Mouse (Mus musculus) ovary, postnatal 10 days (tissue): ENCODE data around the gene Efcab1.
"Not testable (repeated sequence)": the region's sequence is repeated elsewhere in the genome, so short reads cannot be mapped to it uniquely, and the experiment has no call there.

Experiments used
- DNase-seq: peaks from one replicate; pipeline ENCODE4 v3.0.0; 2022; ENCODE audit warnings: low spot score

Gene Efcab1

DNA sequence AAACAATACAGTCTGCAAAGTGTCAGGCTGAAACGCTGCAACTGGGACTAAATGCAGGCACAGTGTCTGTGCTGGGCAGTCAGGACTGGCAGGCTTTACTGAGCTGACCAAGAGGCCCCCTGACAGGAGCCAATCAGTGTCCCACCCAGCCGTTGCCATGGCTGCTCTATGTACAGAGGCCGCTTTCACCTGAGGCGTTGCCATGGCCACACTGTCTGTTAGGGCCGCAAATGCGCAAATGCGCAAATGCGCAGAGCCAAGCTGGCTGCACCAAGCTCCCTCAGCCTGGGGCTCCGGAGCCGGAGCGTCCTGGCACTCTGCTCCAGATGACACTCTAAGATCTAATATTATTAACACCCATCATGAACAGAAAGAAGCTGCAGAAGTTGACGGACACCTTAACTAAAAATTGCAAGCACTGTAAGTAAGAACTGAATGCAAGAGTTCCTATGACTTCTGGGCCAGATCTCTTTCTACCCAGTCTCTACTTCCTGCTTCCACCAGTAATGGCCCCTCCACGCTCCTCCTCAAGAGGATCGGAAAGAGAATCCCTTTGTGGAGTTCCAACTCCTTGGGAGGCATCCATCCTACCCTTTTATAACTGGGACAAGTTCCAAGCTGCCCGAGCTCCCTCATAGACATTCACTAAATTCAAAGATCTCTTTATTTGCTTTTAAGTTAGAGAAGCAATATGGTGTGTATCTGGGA lies at the start of gene Efcab1:
TSS of gene Efcab1 (plus strand) at position 214 of the 708 bp plus-strand sequence.
- DNase-seq = no peak

DNA sequence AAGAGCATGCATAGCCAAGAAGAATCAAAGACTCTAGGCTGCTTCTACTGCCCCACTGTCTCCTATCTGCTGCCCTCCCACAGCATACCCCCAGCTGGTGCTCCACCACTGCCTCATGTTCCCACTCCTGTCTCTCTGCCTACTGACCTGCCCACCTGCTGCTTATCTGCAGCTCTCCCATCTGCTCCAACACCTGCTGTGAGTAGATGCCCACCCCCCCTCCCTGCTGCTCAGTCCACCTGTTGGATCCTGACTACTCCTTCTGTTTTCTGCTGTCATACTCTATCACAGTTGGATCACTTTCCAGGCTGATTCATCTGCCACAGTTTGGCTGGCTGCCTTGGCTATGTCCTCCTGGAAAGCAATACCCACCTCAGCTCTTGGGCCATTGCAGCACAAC lies 47.0 kb upstream of the Efcab1 start:
- DNase-seq = no peak

DNA sequence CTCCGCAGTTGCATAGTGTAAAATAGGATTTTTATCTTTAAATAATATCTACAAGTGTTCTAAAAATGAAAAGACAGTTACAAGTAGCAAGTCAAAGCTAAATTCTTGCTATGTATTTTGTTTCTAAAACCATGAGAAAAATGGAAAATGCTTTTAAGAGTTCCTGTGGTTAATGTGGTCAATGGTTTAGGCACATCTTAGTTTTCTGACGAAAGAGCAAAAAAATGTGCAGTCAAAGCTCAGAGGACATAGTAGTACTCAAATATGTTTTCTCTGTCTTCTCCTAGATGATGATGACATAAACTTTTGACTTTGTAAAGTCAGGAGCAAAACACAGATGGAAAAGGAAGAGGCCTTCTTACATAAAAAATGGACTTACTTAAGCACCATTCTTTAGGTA lies 21.5 kb upstream of the Efcab1 start:
- DNase-seq = no peak

DNA sequence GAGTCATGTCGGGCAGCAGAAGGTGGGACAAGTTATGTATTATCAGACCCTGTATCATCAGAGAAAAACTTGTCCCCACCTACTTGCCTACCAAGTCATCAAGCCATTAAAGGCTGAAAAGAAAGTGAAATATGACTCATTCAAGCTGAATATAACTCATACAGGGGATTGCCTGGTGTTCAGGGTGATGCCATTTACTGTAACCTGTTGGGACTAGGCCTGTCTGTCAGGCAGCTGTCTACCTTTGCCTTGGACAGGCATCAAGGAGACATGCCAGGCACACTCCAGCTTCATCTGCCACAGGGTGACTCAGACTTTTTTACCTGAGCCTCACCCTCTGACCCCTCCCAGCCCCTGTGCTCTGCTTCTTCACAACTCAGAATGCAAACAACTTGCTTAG lies 21.0 kb upstream of the Efcab1 start:
- DNase-seq = no peak

DNA sequence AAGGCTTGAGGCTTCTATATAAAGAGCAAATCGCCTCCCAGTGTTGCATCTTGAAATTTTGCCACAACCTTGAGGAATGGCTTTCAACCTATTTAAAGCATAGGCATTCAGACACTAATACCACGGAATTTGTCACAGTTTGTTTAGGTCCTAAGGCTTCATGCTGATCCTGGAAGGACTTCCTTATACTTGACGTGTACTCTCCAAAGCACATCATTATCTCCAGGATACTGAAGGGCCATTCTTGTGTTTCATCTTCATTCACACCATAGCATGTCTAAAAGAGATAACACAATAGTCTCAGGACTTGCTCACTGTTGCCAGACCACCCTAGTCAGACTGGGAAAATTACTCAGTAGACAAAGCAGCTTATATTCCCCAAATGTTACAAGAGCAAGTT lies 13.9 kb upstream of the Efcab1 start:
- DNase-seq = no peak

DNA sequence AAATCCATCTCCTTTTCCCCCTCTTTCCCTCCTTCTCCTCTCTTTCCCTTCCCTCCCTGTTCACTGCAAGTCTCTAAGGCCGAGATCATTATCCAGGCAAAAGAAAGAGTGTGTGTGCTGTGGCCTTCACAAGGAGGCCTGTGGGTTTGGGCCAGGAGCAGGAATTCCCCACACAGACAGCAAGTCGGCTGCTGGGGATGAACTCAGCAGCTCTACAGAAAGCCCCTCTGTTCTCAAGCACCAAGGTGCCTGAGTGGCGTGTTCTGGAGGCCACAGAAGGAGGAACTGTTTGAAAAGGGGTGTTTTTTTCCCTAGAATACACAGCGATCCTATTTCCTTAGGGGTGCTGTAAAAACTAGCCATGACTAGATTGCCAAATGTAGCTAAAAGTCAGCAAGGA lies 12.5 kb upstream of the Efcab1 start:
- DNase-seq = no peak

DNA sequence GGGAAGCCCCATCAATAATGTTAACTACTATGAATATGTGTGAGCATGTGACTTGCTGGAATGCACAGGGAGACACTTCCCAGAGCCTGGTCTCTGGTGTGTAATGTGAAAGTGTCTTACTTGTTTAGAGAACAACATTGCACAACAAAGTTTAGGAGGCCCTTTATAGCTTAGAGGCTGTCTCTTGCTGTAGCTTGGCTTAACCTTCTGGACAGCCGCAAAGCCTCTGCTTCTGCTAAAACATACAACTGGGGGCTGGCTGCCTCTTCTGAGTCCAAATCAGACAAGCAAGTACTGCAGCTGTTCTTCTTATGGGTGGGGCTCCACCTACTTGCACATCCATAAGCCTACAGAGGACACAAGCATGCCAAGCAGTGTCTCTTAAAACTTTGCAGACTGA lies 11.7 kb upstream of the Efcab1 start:
- no peak for DNase-seq

DNA sequence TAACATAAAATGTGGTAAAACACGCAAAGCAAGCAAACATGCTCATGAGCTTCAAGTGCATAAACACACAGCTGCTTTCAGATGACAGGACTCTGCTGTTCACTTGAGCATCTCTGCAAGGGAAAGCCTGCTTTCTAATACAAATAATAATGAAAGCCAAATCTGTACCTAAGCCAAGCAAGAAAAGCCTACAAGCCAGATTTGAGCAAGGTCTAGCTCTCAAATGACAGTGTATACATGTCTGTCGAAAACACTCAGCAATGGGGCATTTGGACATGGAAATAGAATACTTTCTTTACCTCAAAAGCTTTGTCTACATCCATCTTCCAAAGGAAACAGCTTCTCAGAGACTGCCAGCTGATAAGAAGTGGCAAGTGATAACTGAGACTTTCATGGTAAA lies 10.9 kb upstream of the Efcab1 start:
- DNase-seq = no peak

DNA sequence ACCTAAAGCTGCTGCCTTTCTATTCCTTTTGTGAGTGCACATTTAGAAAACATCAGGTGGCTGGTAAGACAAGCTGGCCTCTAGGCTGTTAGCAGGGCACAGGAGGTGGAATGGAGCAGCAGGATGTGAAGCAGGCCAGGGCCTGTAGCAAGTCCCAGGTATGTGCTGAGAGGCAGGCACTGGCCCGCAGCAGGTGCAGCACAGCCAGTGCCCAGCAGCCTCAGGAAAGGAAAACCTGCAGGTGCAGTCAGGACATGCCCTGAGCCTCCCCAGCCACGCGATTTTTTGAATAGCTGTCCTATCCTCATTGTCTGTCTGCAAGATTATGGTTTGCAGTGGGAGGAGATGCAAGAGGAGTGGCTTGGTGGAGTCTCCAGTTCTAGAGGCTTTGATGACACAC lies 24.3 kb downstream of the Efcab1 start:
- DNase-seq = not testable (repeated sequence)

DNA sequence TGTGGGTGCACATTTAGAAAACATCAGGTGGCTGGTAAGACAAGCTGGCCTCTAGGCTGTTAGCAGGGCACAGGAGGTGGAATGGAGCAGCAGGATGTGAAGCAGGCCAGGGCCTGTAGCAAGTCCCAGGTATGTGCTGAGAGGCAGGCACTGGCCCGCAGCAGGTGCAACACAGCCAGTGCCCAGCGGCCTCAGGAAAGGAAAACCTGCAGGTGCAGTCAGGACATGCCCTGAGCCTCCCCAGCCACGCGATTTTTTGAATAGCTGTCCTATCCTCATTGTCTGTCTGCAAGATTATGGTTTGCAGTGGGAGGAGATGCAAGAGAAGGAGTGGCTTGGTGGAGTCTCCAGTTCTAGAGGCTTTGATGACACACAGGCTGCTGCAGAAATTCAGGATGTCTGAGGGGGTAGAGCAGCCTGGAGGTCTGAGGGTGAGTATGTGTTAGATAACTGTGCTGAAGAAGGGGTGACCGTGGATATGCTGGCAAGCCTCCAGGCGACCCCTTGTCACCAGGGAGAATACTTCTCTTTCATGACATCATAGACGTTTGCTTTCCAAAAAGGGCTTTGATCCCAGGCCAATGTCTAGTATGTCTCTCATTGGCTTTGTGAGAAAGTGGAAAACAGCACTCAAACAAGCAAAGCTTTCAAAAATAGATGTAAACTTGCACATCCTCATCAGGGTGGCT lies 30.2 kb downstream of the Efcab1 start:
- DNase-seq = not testable (repeated sequence)

DNA sequence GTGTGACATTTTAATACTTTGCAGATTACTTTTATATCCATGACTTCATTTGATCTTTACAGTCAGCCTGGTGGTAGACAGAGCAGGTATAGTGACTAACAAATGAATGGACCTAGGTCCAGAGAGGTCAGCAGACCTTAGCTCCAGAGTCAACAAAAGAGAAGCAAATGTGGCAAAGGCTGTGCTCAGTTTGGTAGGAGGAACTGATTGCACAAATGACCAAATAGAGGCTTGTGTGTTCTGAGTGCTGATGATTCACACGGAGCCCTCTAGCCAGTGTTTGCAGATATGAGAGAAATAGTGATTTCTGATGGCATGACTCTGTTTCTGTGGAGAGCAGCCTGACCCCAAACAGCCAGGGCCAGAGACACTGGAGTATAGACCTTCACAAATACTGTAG lies 33.1 kb downstream of the Efcab1 start:
- no peak for DNase-seq

DNA sequence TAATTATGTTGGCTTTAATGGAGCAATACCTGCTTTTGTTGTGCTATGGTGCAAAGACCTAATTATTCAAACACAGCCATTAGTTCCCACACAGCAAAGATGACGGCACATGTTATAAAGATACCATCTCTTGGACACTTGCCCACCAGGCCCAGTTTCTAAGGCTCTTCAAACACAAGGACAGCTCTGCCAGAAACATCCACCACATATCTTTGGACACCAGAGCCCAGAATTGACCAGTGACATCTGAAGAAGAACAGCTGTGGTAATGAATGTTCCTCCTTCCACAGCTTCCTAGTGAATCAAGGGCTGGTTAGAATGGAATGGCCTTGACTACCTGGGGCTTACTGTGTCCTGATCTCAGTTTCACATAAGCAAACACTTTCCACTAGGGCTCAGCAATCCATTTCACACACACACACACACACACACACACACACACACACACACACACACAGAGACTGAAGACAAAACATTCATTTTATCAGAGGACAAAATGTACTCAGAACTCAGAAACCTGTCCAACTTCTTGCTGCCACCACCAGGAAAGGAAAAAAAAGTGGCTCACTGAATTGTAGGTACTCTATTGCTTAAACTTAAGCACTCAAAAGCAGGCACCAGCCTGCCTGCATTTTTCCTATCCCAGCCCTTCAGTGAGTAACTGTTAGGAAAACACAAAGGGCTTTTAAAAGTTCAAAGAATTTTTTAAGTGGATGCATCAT lies 33.7 kb downstream of the Efcab1 start:
- DNase-seq = no peak

DNA sequence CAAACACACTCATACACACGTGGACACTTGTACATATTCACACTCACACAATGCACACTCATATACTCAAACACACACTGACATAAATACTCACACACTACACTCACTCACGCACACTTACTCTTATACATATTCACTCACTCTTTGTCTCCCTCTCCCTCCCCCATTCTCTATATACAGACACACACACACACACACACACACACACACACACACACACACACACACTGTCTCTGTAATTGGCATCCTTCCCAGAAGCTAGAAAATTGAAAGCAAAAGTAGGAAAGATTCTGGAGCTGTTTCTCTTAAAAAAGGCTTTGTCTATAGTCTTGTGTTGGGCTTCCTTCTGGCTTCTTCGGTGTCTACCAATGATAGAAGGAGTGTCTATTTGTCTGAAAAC lies 34.5 kb downstream of the Efcab1 start:
- DNase-seq = no peak

DNA sequence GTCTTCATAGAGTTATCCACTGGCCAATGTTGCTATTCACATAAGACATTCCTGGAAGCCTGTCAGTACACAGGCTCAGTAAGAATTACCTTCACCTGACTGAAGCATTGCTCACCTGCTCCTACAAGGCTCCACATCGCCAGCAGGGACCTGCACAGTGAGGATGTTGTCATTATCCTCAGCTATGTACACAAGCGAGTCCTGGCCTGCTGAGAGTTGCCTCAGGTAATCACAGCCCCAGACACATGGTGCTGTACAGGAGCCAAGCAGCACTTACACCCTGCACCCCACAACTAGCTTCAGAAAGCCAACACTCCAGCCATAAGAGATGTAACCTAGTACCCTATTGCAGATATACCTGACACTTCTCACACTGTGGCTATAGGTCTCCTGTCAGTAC lies 37.1 kb downstream of the Efcab1 start:
- no peak for DNase-seq

DNA sequence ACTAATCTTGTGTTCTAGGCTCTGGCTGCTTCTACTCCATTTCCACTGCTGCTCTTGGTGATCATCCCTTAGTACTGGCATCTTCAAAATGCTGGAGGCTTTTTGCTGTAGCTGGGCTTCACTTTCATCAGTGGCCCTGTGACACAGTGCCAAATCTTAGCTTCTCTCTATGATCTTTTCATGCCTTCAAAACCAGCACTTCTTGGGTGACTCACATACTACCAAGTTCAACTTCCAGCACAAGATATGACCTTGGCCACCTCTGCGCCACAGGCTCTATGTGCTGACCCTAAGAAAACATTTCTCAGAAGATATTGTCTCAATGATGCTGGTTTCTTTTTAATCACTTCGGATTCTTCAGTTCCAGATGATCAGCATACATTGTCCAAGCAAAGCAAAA lies 41.2 kb downstream of the Efcab1 start:
- not testable (repeated sequence) for DNase-seq

DNA sequence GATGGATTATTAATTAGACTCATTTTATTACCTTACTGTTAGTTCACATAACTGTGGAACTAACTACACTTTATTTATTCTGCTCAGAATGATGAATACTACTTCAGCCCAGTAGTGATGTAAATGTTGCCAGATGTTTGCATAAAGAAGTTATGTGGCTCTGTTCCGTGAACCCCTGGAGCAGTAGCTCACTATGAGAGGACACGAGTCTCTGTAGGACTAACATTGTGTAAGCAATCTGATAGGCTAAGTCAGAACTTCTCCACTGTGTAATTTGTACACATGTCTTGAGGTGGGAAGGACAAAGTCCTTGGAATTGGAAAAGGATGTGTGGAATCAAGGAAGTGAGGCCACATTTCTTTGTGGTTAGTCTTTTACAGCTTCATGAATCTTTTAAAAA lies 45.5 kb downstream of the Efcab1 start:
- no peak for DNase-seq

DNA sequence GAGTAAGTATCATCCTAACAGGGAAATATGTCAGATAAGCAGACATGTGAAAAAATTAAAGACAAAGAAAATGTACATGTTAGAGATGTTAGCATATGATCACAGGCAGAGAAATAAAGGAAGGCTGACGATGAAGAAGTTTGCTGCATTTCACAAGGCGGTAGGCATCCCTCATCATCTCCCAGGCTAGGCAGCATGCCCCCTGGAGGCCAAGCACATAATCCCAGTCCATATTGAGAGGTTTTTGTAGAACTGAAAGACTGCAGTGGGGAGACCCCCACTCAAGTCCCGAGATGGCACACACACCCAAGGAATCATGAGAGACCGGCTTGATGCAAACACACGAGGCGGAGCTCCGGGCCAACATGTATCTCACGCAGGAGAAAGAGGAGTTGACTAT lies 53.3 kb downstream of the Efcab1 start:
- no peak for DNase-seq

DNA sequence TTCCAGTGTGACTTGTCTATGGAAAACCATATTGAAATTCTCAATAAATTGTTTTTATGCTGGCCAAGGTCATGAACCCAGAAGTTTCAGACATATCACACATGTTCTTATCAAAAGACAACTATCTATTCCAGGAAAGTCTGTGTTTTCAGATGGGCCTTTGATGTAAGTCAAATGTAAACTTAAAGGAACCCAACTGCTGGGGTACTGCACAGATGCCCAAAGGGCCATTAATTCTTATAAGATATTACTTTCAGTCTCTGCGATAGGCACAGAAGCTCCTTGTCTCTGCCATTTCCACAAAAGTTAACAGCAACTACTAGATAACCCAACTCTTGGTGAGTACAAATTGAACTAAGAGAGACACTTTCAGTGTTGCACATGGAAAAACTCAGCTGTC lies 67.3 kb downstream of the Efcab1 start:
- no peak for DNase-seq

DNA sequence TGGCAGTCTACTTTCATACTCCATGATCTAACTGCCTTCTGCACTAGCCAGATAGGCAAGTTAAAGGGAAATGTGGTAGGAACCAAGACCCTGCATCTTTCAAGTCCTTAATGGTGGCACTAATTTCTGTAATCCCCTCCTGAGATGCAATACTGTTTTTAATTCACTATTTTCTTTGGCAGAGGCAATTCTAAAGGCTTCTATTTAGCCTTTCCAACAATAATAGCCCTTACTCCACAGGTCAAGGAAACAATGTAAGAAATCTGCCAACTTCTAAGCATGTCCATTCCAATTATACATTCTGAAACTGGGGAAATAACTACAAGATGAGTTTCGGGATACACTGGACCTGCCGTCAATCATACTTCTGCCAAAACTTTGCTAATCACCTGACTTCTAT lies 72.8 kb downstream of the Efcab1 start:
- DNase-seq = no peak

DNA sequence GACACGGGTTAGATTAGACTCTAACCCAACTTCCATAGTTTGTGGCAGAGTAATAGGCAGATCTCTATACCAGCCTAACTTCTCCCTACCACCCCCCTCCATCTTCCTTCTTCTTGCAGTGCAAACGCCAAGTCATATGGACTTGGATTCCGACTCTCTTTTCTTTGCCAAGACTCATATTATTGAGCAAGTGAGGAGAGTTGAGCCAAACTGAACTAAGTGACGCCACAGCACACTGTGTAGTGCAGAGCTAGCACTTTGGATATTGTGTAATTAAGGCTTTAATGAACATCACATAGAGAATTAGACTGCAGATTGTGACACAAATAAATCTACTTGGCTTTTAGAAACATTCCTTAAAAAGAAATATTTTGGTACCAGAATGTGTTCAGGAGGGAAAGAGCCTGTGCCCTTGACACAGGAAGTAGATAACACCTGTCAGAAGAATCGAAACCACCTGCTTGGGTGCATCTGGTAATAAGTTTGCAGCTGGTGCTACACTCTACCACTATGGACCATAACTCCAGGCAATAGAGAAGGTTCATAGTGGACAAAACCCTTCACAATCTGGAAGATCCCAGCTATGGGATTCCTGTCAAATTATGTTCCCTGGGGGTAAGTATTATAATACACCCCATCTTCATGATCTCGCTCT lies 83.3 kb downstream of the Efcab1 start:
- no peak for DNase-seq

DNA sequence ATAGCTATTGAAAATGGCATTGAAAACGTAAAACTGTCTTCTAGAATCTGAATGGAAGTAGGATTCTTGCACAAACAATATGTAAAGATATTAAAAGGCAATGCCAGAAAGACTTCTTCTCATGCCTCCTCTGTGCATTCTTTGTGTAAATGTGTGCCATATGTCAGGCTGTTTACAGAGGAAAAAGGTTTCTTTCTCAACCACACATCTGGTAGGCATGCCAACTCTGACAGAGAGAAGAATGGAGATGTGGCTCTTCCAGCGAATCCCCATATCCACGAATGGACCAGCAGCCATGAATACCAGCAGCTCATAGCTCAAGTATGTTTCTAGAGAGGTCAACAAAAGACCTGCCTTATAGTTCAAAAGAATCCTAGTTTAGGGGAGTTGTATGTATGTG lies 84.6 kb downstream of the Efcab1 start:
- no peak for DNase-seq

DNA sequence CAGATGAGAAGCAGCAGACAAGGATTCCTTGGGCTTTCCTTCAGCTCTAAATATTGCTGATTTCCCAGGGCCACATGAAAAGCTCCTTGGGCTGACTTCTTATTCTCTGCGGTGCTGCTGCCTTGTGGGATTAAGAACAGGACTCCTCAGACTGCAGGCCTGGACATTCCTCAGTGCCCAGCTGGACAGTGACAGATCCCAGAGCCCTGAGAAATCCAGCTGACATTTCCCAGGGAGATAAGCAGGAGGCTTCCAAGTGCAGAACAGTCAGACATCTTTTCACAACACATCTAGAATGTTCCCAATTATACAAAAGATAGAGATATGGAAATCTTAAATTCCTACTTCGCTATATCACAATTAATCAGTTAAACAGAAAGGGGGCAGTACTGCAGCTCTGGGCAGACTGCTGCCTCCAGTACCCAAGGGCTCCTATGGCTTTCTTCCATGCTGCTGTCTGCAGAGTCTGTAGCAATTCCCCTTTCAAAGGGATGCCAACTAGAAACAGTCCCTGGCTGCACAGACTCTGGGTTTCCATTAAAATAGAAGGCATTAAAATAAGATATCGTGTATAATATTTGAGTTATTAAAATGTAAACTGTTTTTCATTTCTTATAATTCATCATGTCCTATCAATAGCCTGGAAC lies 86.2 kb downstream of the Efcab1 start:
- DNase-seq = no peak
